Mouse (Mus musculus) megakaryocyte, embryonic 14.5 days (primary cell): ENCODE measurements around the gene Birc2. TPM values are rescaled to one million over a fixed set of nuclear protein-coding genes. Genes with fewer than 3 reads are reported as not detected.

Source experiments
- H3K27me3 ChIP-seq: replicated peaks from 2 replicates; pipeline ENCODE3; 2012; ENCODE audit warnings: inconsistent platforms
- H3K36me3 ChIP-seq: replicated peaks from 2 replicates; pipeline ENCODE3; 2012; ENCODE audit warnings: low read length, inconsistent platforms, mixed read lengths
- H3K4me1 ChIP-seq: 2 replicates; pipeline ENCODE4 v1.6.1; 2012; ENCODE audit warnings: inconsistent platforms
- H3K4me3 ChIP-seq: replicated peaks from 2 replicates; pipeline ENCODE3; 2012; ENCODE audit warnings: moderate library complexity, mild to moderate bottlenecking, inconsistent platforms
- H3K9me3 ChIP-seq: 2 replicates; pipeline ENCODE4 v1.6.1; 2012; ENCODE audit warnings: inconsistent platforms
- FLI1 ChIP-seq: IDR thresholded peaks from 2 replicates; pipeline ENCODE4 v1.6.1; 2012; ENCODE audit warnings: low read length, inconsistent platforms, mixed read lengths
- GATA1 ChIP-seq: IDR thresholded peaks from 3 replicates; pipeline ENCODE4 v1.6.1; 2012; ENCODE audit warnings: mixed read lengths, low read length, inconsistent platforms, borderline replicate concordance
- polyA plus RNA-seq: library from polyadenylated mRNA; stranded (reverse); fragments of >175 nt; gene quantifications from 2 replicates; pipeline ENCODE4 v1.2.3, GENCODE M21; 2012; ENCODE audit warnings: low replicate concordance; ENCODE audit not compliant: insufficient read depth

Gene Birc2
- polyA plus RNA-seq, 1 experiment, result 3.8 TPM

GRCm38 (mm10) chr9:7824916-7825315, 11.9 kb downstream of the Birc2 start:
- no peak for TF ChIP-seq GATA1
- TF ChIP-seq FLI1, result no peak
- Histone ChIP-seq H3K9me3 (no peaks in the 10 kb centered on the region), H3K36me3 (peaks cover 72% of the 10 kb centered on the region), H3K27me3 (no peaks in the 10 kb centered on the region), H3K4me3 (peak overlapping the region; percentile 31), H3K4me1 (peaks cover 66% of the 10 kb centered on the region)

- H3K9me3 ChIP-seq, result no peaks in the 10 kb centered on the region
- no peak overlapping the region for H3K4me3 ChIP-seq
- TF ChIP-seq GATA1 (no peak), FLI1 (no peak)
- H3K27me3 ChIP-seq, result no peaks in the 10 kb centered on the region
- peaks cover 48% of the 10 kb centered on the region for H3K4me1 ChIP-seq
- peaks cover 85% of the 10 kb centered on the region for H3K36me3 ChIP-seq
Observed at GRCm38 (mm10) chr9:7822758-7823157, 14.1 kb downstream of the Birc2 start.

GRCm38 (mm10) chr9:7805101-7805506, 31.8 kb downstream of the Birc2 start:
- TF ChIP-seq FLI1, result no peak
- no peak for TF ChIP-seq GATA1
- Histone ChIP-seq H3K36me3 (no peaks in the 10 kb centered on the region), H3K4me3 (no peak overlapping the region), H3K4me1 (peaks cover 19% of the 10 kb centered on the region), H3K9me3 (no peaks in the 10 kb centered on the region), H3K27me3 (no peaks in the 10 kb centered on the region)

- Histone ChIP-seq H3K4me1 (peaks cover 21% of the 10 kb centered on the region), H3K27me3 (no peaks in the 10 kb centered on the region), H3K4me3 (no peak overlapping the region), H3K9me3 (no peaks in the 10 kb centered on the region), H3K36me3 (peaks cover 23% of the 10 kb centered on the region)
- TF ChIP-seq FLI1, result no peak
- TF ChIP-seq GATA1, result no peak
Observed at GRCm38 (mm10) chr9:7798555-7798954, 38.3 kb downstream of the Birc2 start.

GRCm38 (mm10) chr9:7797542-7797941, 39.3 kb downstream of the Birc2 start:
- TF ChIP-seq FLI1, result no peak
- TF ChIP-seq GATA1, result no peak
- Histone ChIP-seq H3K27me3 (no peaks in the 10 kb centered on the region), H3K4me1 (peaks cover 24% of the 10 kb centered on the region), H3K36me3 (peaks cover 33% of the 10 kb centered on the region), H3K9me3 (no peaks in the 10 kb centered on the region), H3K4me3 (no peak overlapping the region)

GRCm38 (mm10) chr9:7796129-7796864, 40.6 kb downstream of the Birc2 start:
- TF ChIP-seq GATA1, result no peak
- TF ChIP-seq FLI1, result no peak
- peaks cover 46% of the 10 kb centered on the region for H3K36me3 ChIP-seq

GRCm38 (mm10) chr9:7795581-7795980, 41.3 kb downstream of the Birc2 start:
- Histone ChIP-seq H3K4me1 (peaks cover 35% of the 10 kb centered on the region), H3K27me3 (no peaks in the 10 kb centered on the region), H3K9me3 (no peaks in the 10 kb centered on the region), H3K36me3 (peaks cover 53% of the 10 kb centered on the region), H3K4me3 (no peak overlapping the region)
- no peak for TF ChIP-seq GATA1
- TF ChIP-seq FLI1, result no peak

More at GRCm38 (mm10) chr9:7796129-7796864, 40.6 kb downstream of the Birc2 start:
- Histone ChIP-seq H3K27me3 (no peaks in the 10 kb centered on the region), H3K4me3 (no peak overlapping the region), H3K4me1 (peaks cover 29% of the 10 kb centered on the region), H3K9me3 (no peaks in the 10 kb centered on the region)

GRCm38 (mm10) chr9:7793561-7793960, 43.3 kb downstream of the Birc2 start:
- peaks cover 68% of the 10 kb centered on the region for H3K36me3 ChIP-seq
- TF ChIP-seq GATA1 (no peak), FLI1 (no peak)
- no peak overlapping the region for H3K4me3 ChIP-seq

GRCm38 (mm10) chr9:7790580-7791084, 46.2 kb downstream of the Birc2 start:
- TF ChIP-seq GATA1, result no peak
- no peak for TF ChIP-seq FLI1
- Histone ChIP-seq H3K9me3 (no peaks in the 10 kb centered on the region), H3K36me3 (peaks cover 90% of the 10 kb centered on the region), H3K4me3 (no peak overlapping the region), H3K4me1 (peaks cover 72% of the 10 kb centered on the region), H3K27me3 (no peaks in the 10 kb centered on the region)

More at GRCm38 (mm10) chr9:7793561-7793960, 43.3 kb downstream of the Birc2 start:
- H3K4me1 ChIP-seq, result peaks cover 55% of the 10 kb centered on the region
- H3K9me3 ChIP-seq, result no peaks in the 10 kb centered on the region
- H3K27me3 ChIP-seq, result no peaks in the 10 kb centered on the region

GRCm38 (mm10) chr9:7789764-7790575, 46.9 kb downstream of the Birc2 start:
- peak overlapping the region; percentile 6 for H3K4me3 ChIP-seq
- no peaks in the 10 kb centered on the region for H3K9me3 ChIP-seq
- H3K36me3 ChIP-seq, result peaks cover 91% of the 10 kb centered on the region
- H3K27me3 ChIP-seq, result no peaks in the 10 kb centered on the region
- TF ChIP-seq GATA1, result no peak
- H3K4me1 ChIP-seq, result peaks cover 73% of the 10 kb centered on the region
